Mouse (Mus musculus) C2C12 (cell line): ENCODE measurements around the gene Lars2.

Source experiments
- CTCF ChIP-seq: IDR thresholded peaks from one replicate; pipeline ENCODE4 v1.5.1; 2011; ENCODE audit not compliant: control insufficient read depth, insufficient read depth, insufficient read length
- FOSL1 ChIP-seq: IDR thresholded peaks from one replicate; pipeline ENCODE4 v1.8.0; 2011; ENCODE audit warnings: mild to moderate bottlenecking, low read length; ENCODE audit not compliant: poor library complexity, insufficient read depth, severe bottlenecking
- MAX ChIP-seq: IDR thresholded peaks from one replicate; pipeline ENCODE4 v1.6.1; 2011; ENCODE audit warnings: mild to moderate bottlenecking, control low read depth
- MYOG ChIP-seq: IDR thresholded peaks from one replicate; pipeline ENCODE4 v1.6.1; 2011; ENCODE audit not compliant: control insufficient read depth, insufficient read length; ENCODE audit errors: extremely low read depth
- USF1 ChIP-seq: IDR thresholded peaks from one replicate; pipeline ENCODE4 v1.6.1; 2011; ENCODE audit warnings: low read depth, mild to moderate bottlenecking, control low read depth, moderate library complexity

DNA sequence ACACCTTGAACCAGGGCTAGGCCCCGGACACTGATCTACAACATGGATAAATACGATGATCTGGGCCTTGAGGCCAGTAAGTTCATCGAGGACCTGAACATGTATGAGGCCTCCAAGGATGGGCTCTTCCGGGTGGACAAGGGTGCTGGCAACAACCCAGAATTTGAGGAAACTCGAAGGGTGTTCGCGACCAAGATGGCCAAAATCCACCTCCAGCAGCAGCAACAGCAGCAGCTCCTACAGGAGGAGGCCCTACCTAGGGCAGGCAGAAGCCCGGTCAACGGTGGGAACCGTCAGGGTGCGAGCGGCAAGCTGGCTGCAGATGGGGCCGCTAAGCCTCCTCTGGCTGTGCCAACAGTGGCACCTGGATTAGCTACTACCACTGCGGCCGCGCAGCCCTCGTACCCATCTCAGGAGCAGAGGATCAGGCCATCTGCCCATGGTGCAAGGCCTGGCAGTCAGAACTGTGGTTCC lies 112.5 kb downstream of the Lars2 start:
- TF ChIP-seq MYOG (no peak), CTCF (no peak), MAX (no peak), FOSL1 (no peak), USF1 (no peak)
